Mouse (Mus musculus) embryonic stem cell, embryonic (primary cell): ENCODE measurements around the gene Zfp770.

ENCODE experiments used
- CTCF ChIA-PET, 4 experiments: fragments of 300-600 bp in 2 of 4; fragments of 350-600 bp in 2 of 4; sonication (Branson Sonifier 250); formaldehyde crosslinking; loops; one replicate each; lab custom pipeline; 2022; ENCODE audit warnings: inconsistent platforms in 2 of 4; lab: Charles Lee
- POLR2A ChIA-PET, 4 experiments: fragments of 300-600 bp in 2 of 4; fragments of 350-600 bp in 2 of 4; sonication (Branson Sonifier 250); formaldehyde crosslinking; loops; one replicate each; lab custom pipeline; 2022; ENCODE audit warnings: antibody characterized with exemption in 4 of 4, inconsistent platforms in 1 of 4; lab: Charles Lee

The Zfp770 gene

GRCm38 (mm10) chr2:114156639-114157038 is 44.6 kb downstream of the Zfp770 start:
- ChIA-PET POLR2A (interaction anchor here in 1 of 4 experiments (1.2 kb wide), 1 partner anchor 18 kb away, joined by 3 read pairs; no protein-coding TSS in a partner anchor), CTCF (interaction anchor here in 1 of 4 experiments (0.6 kb wide), 1 partner anchor 9 kb away, joined by 3 read pairs; no protein-coding TSS in a partner anchor)

GRCm38 (mm10) chr2:114153247-114153646 is 48.0 kb downstream of the Zfp770 start:
- CTCF ChIA-PET: interaction anchor here in 1 of 4 experiments (0.7 kb wide), 1 partner anchor 22 kb away, joined by 3 read pairs; no protein-coding TSS in a partner anchor
- POLR2A ChIA-PET: interaction anchor here in 1 of 4 experiments (1.0 kb wide), 1 partner anchor 324 kb away, joined by 3 read pairs; the partner anchor contains the start of gene Scg5

GRCm38 (mm10) chr2:114146864-114147458 is 54.3 kb downstream of the Zfp770 start:
- CTCF ChIA-PET: interaction anchor here in 1 of 4 experiments (0.6 to 0.8 kb wide), 2 partner anchors 10 to 26 kb away, joined by 3 read pairs; no protein-coding TSS in a partner anchor
- POLR2A ChIA-PET: interaction anchor here in 2 of 4 experiments (0.9 to 1.7 kb wide), 3 partner anchors 9 to 304 kb away, joined by 3 to 4 read pairs (median 4); no protein-coding TSS in a partner anchor

- ChIA-PET CTCF (no interaction called here), POLR2A (interaction anchor here in 1 of 4 experiments (1.5 kb wide), 1 partner anchor 297 kb away, joined by 3 read pairs; the partner anchor contains the start of gene Arhgap11a)
These were observed 55.9 kb downstream of the Zfp770 start for GRCm38 (mm10) chr2:114145315-114145801.

GRCm38 (mm10) chr2:114144915-114145314 is 56.4 kb downstream of the Zfp770 start:
- ChIA-PET POLR2A (interaction anchor here in 1 of 4 experiments (1.5 kb wide), 1 partner anchor 296 kb away, joined by 3 read pairs; the partner anchor contains the start of gene Arhgap11a), CTCF (no interaction called here)

- CTCF ChIA-PET: no interaction called here
- POLR2A ChIA-PET: interaction anchor here in 2 of 4 experiments (0.6 to 1.8 kb wide), 3 partner anchors 20 to 295 kb away, joined by 3 to 7 read pairs (median 3); partner anchors contain the start of gene Arhgap11a (in 1 of the 2)
These were observed 57.4 kb downstream of the Zfp770 start for GRCm38 (mm10) chr2:114143842-114144241.
